Mouse (Mus musculus): ENCODE data around the gene Zfp335.
"Not testable (repeated sequence)": the region's sequence is repeated elsewhere in the genome, so short reads cannot be mapped to it uniquely, and the experiment has no call there.

Gene Zfp335

DNA sequence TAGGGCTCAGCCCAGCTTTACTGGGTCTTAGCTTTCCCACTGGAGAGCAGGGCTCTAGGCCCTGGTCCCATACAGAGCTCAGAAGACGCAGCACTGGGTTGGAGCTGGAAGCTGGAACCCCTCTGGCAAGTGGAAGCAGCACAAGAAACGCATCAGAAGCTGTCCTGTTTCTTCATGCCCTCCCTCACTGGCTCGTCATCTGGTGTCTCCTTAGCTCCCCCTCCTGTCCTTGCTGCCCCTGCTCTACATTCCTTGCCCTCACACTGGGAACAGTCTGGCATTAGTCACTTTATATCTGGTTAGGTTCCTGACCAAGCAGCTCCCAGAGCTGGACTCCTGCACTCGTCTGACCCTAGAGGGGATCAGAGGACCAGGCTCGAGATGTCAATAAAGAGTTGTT is 17.5 kb downstream of the Zfp335 start:
- no peak for DNase-seq (ENCODE audit: low read depth)

DNA sequence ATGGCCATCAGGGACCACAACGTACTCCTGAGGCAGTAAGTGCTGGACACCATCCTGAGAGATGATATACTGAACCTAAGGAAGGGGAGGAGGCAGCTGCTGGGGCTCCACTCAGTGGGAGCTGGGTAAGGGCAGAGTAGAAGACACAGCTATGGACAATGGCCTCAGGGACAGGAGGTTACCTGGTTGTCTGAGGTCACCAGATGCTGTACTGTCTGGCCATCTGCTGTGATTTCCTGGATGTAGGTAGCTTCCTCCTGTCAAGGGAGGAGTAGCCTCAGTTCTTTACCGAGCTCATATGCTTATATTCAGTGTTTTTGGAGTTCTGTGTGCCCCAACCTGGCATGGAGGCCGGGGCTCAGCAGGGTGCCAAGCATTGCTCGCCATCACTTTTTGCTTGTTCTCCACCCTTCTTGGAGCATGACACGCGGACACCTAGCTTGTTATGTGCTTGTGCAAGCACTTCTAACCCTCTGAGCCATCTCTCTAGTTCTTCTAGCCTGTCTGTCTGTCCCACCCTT is 18.8 kb downstream of the Zfp335 start:
- no peak for DNase-seq (ENCODE audit: low read depth)

DNA sequence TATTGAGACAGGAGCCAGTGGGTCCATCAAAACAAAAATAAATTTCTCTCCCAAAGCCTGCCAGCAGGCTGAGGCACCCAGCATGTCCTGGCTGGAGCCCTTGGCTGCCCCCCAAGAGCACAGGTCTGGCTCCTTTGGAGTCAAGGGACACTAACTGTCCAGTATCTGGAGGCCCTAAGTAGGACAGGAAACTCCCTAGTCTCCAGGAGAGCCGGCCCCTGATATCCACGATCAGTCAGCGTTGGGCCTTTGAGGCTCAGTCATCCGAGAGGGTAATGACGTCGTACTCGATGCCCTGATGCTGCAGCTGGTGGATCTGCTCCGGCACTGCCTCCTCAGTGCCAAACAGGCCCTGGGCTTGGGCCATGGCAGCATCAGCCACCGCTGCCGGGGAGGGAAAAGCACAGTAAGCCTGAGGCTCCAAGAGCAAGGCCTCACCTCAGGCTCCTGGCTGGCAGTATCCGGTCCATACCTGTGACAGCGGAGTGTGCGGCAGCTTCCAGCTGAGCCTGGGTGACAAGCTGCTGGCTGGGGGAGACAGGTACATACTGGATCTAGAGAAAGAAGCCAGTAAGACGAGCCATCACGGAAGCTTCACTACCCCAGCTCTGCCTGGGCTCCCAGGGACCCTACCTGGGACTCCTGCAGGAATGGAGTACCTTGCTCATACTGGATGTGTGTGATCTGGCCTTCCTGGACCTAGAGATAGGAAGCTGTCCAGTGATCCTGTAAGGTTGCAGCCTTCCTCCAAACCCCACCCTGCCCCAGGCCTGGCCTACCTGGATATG is 19.5 kb downstream of the Zfp335 start:
- DNase-seq (ENCODE audit: low read depth) = no peak

DNA sequence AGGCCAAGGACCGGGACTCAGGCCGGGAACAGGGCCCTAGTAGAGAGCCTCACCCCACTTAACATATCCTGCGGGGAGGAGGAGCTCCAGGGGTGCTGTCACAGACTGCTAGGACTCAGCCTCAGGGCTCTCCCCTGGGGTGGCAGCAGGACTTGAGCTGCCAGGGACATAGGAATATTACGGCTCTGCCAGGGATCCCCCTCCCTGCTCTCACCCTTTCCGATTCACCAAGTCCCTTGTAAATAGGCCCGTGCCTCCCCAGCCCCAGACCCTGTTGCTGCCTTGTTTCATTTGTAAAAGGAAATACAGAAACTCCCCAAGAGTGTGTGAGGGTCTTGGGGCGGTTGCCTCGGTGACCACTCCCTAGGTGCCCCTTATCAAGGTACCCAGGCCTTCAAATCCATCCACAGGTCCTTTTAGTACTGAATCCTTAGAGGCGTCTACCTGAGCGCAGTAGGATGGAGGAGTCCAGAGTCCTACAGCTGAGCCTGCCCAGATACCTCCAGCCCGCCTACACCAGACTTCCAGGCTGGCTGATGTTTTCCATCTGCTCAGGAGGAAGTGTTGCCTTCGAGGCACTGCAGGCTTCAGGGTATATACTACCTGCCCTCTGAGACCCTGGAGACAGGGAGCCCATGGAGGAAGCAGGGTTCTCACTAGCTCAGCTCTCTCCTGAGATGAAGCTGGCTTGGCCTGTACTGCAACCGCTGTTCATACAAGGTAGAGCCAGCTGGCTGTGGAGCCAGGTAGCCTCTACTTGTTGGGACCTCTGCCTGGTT is 20.3 kb downstream of the Zfp335 start:
- DNase-seq (ENCODE audit: low read depth) = no peak

DNA sequence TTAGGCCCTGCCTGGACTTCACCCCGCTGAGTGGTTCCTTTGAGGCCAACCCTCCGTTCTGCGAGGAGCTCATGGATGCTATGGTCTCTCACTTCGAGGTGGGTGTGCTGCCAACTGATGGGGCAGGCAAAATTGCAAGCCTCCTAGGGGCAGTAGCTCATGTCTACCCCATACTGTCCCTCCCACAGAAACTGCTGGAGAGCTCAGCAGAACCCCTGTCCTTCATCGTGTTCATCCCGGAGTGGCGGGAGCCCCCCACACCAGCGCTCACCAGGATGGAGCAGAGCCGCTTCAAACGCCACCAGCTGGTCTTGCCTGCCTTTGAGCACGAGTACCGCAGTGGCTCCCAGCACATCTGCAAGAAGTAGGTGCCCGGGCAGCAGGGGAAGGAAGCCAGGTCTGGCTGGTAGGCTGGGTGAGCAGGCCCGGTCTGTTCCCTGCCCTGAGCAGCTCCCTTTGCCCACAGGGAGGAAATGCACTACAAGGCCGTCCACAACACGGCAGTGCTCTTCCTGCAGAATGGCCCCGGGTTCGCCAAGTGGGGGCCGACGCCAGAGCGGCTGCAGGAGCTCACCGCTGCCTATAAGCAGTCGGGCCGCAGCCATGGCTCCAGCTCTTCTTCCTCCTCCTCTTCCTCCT is 21.0 kb downstream of the Zfp335 start:
- DNase-seq (ENCODE audit: low read depth) = no peak

DNA sequence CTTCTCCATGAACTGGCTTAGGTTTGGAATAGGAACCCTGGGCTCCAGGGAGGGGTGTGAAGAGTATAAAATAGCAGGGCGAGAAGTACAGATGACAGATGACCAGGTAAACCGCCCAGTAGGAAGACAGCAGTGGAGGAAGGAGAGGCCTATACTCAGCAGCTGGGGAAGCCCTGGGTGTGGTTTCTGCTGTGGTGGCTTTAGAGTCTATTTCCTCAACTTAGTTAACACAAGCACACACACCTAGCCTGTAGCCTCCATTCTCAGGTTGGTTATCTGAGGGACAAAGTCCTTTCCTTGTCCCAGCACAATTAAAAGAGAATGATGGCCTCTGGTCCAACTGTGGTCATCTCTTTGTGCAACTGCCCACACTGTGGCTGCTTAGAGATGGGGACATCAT is 21.6 kb downstream of the Zfp335 start:
- DNase-seq (ENCODE audit: low read depth) = no peak

DNA sequence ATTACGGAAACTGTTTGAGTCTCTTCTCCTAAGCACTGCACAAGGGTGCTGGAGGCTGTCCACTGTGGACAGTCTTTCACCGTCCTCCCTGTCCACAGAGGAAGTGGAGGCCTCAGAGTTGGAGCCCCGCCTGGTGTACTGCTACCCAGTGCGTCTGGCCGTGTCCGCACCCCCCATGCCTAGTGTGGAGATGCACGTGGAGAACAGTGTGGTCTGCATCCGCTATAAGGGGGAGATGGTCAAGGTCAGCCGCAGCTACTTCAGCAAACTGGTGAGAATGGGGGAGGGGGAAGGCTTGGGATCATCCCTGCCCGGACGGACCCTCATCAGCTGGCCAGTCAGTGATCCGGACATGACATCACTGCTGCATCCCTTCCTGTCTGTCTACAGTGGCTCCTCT is 22.6 kb downstream of the Zfp335 start:
- no peak for DNase-seq (ENCODE audit: low read depth)

DNA sequence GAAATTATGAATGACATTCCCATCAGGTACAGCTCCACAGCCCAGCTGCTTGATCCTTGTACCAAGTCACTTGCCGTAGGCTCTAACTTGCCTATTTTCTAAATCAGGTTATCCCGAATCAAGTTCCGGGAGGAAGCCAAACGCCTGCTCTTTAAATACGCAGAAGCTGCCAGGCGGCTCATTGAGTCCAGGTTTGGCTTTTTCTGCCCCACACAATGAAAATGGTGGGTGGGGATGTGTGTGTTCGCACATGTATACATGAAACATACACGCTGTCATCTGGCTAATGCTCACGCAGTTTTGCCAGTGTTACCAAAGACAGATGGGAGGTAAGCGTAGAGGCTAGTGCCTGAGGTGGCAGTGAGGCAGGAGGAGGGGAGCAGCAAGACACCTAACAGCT is 24.9 kb downstream of the Zfp335 start:
- DNase-seq (ENCODE audit: low read depth) = no peak

DNA sequence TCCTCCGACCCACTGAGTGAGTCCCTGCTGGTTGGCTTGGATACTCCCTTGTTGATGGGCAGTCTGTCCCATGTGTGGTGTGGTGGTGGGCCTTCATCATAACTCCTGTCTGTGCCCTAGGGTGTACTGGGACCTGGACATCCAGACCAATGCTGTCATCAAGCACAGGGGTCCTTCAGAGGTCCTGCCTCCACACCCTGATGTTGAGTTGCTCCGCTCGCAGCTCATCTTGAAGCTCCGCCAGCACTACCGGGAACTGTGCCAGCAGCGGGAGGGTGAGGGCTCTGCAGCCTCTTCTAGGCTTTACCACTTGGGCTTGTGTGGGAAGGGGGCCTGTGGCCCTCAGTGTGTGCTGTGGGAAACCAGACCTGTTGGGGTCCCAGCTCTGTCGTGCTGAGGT is 25.8 kb downstream of the Zfp335 start:
- no peak for DNase-seq (ENCODE audit: low read depth)

DNA sequence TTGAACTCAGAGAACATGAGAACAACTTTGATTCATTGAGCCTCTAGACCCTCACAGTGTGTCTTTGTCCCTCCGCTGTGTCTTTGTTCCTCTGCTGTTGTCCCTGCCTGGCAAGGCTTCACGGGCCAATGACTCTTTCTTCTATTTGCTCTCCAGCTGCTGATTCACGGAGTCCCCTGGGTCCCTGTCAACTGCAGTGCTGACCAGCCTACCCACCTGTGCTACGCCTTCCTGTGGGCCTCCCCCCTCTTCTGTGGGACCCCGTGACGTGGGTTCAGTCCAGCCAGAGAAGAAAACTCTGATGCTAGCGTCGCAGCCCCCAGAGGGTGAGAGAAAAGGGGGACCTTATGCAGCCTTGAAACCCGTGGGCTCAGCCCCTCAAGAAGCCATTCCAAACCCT is 28.9 kb downstream of the Zfp335 start:
- no peak for DNase-seq (ENCODE audit: low read depth)

DNA sequence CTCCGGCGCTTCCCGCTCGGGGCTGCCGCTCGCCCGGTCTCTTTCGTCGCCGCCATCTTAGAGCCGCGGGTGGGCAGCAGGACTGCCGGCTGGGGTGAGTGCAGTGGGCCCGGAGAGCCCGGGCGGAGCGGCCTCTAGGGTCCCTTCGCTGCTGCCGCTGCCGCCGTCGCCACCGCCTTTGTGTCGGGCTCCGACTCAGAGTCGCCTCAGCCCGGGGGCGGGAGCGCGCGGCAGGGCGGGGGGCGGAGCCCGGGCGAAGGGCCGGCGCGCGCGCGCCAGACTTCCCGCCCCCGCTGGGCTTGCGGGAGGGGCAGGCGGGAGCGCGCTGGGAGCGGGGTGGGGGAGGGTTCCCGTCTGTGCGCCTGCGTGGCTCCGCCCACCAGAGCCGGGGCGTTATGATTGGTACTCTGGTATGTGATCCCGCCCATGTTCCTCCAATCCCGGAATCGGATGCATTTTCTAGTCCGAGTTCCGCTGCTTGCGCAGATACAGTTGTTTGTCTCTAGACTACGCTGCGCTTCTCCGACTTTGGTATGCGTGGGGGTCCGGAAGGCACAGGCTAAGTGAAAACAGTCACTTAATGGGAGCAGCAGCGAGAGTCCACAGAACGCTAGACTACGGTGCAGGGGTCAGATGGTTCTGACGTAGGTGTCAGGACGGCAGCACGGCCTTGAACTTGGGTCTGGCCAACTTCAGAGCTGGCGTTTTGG is 31.8 kb downstream of the Zfp335 start:
- DNase-seq (ENCODE audit: low read depth) = peak; percentile 88

DNA sequence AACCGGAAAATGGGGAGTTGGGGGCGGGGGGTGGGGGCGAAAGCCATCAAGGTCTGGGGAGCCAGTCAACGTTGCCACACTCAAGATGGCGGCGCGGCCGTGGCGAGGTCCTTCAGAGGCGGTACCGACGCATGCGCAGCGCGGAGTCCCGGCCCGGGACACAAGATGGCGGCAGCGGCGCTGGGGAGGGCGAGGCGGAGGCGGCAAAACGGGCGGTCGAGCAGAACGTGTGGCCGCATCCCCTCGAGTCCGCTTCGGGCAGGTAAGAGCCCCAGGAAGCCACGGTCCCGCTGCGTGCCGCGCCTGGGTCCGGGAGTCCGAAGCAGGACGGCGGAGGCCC is 32.4 kb downstream of the Zfp335 start, which contains the start of gene Pcif1:
Gene Pcif1, plus strand, starts transcription at position 77 of the 340 bp plus-strand sequence.
- peak; percentile 65 for DNase-seq (ENCODE audit: low read depth)

DNA sequence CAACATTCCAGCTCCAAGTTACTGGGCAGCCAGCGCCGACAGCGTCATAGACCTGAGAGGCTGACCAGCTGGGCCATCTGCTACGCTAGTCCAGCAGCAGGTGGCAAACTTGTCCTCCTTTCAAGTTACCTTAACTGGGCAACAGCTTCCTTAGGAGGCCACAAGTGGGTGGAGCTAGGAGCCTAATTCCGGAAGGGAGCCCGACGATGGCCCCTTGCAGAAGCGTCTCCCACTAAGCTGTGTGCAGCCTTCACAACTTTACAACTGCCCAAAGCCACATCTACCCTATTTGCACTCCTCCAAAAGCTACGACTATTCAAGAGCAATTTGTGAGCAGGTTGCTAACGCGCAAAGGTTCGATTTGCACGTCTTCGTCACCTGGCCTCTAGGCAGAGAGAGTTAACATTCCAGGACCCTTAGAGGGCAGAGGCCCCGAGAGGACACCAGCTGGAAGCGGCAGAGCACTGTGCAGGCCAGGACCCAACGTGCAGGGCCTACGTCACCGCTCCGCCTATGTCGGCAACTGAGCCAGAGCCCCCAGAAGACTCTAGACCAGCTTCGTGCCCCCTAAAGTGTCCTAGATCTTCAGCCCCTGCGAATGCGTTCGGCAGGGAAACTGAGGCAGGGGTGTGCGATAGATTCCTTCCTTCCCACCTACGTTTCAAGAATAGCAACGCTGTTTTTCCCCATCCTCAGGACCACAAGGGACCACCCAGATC is 32.9 kb downstream of the Zfp335 start:
- peak; percentile 63 for DNase-seq (ENCODE audit: low read depth)

DNA sequence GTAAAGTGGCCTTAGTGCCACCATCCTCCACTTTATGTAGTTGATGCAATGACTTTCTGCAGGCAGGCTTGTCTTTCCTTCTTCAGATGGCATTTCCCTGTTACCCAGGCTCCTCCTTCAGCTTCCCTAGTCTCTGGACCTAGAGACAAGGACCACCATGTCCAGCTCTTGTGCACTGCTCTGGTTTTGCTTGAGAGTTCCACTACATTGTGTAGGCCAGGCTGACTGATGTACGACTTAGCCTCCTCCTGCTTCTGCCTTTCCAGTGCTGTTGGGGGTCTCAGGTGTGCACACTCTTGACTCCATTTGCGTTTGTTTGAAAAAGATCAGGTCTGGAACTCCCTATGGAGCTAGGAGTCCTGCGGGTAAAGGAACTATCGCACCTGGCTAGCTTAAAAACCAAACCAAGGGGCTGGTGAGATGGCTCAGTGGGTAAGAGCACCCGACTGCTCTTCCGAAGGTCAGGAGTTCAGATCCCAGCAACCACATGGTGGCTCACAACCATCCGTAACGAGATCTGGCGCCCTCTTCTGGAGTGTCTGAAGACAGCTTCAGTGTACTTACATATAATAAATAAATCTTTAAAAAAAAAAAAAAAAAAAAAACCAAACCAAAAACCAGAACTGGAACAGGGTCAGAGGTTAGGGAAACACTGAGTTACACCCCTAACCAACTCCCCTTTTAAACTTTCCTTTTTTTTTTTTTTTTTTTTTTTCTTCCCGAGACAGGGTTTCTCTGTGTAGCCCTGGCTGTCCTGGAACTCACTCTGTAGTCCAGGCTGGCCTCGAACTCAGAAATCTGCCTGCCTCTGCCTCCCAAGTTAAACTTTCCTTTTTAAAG is 34.0 kb downstream of the Zfp335 start:
- not testable (repeated sequence) for DNase-seq (ENCODE audit: low read depth)

DNA sequence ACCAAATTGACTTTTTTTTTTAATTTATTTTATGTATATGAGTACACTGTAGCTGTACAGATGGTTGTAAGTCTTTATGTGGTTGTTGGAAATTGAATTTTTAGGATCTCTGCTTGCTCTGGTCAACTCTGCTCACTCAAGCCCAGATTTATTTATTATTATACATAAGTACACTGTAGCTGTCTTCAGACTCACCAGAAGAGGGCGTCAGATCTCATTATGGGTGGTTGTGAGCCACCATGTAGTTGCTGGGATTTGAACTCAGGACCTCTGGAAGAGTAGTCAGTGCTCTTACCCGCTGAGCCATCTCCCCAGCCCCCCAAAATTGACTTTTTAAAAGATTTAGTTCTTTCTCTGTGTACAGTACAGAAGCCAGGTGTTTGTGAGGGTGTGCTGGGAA is 35.9 kb downstream of the Zfp335 start:
- DNase-seq (ENCODE audit: low read depth) = not testable (repeated sequence)

DNA sequence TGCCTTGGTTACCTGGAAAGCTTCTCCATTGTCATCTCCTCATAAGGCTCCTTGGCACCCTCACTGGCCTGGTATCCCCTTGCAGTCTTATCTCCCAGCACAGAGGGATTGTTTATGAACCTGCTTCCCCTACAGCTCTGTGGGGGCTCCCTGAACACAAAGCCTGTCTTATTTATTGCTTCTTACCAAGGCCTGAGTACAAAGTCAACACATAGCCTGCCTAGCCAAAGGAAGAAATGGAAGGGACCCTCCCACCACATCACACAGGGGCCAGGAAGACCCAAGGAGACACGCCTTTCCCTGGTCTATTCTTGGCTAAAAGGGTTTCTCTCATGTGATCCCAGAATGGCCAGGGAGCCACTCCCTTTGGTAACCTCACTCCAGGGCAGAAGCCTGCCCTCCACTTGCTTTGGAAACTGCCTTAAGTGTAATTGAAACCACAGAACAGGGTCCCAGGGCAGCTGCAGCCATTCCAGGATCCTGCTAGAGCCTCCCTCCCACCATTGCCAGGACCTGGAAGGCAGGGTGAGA is 37.3 kb downstream of the Zfp335 start:
- DNase-seq (ENCODE audit: low read depth) = no peak

DNA sequence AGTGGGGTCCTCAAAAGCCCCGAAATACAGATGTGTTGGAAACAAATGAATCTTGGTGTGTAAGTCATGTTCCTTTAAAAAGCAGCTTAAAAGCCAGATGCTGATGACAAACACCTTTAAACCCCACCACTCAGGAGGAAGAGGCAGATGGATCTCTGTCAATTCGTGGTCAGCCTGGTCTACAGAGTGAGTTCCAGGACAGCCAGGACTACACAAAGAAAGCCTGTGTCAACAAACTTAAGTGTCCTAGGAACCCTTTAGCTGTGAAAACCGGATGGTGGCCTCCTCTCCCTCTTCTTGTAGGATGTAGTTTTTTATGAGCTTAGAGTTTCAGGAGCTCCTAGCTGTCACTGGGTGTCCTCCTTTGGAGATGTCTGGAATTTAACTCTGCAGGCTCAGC is 37.9 kb downstream of the Zfp335 start:
- no peak for DNase-seq (ENCODE audit: low read depth)

DNA sequence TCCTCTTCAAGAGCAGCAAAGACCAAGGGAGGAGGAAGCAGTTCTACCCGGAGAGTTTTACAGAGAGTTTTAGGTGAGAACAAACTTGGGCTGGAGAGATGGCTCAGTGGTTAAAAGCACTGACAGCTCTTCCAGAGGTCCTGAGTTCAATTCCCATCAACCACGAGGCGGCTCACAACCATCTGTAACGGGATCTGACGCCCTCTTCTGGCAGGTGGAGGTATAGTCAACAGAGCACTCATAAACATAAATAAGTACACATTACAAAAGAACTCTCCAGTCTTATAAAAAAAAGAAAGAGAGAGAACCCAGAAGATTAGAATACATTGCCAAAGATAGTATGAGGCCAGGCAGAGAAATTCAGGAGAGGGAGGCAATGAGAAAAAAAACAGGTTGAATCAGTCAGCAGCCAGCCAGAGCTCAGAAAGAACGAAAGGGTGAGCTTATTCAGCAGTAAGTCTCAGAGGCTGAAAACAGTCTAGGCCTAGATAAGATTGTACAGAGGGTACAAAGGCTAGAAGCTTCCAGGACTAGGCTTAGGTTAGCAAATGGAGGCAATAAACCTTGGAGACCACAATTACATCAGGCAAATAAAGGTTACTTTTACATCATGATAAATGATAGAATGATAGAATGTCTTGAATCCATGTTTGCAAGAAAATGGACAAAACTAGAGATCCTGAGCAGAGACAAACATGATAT is 39.8 kb downstream of the Zfp335 start:
- DNase-seq (ENCODE audit: low read depth) = no peak

DNA sequence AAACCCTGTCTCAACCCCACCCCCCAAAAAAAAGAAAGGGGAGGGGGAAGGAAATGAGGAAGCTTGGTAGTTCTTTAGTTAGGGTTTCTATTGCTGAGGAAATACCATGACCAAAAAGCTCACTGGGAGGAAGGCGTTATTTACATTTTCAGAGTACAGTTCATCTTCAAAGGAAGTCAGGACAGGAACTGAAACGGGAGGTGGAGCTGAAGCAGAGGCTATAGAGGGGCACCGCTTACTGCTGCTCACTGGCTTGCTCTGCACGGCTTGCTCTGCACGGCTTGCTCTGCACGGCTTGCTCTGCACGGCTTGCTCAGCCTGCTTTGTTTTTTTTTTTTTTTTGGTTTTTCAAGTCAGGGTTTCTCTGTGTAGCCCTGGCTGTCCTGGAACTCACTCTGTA is 43.1 kb downstream of the Zfp335 start:
- no peak for DNase-seq (ENCODE audit: low read depth)

DNA sequence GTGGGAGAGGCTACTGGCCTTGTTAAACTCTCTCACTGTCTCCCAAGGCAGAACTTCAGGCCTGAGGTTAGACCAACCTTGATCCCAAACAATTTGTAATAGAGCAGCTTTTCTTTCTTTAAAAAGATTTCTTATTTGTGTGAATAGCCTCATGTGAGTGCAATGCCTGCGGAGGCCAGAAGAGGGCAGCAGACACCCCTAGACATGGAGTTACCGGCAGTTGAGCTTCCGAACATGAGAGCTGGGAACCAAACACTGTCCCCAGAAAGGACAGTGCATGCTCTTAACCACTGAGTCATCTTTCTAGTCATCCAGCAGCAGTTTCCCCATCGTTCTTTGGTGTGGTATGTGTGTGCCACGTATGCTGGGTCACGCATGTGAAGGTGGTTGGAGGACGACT is 44.0 kb downstream of the Zfp335 start:
- no peak for DNase-seq (ENCODE audit: low read depth)

Data from c-Kit-positive CD71-positive TER-119-negative erythroid progenitor cells, embryonic 14.5 days (primary cell).